Mouse (Mus musculus): ENCODE measurements around the gene Parp16.
"Not testable (repeated sequence)": the region's sequence is repeated elsewhere in the genome, so short reads cannot be mapped to it uniquely, and the experiment has no call there.

Gene Parp16

DNA sequence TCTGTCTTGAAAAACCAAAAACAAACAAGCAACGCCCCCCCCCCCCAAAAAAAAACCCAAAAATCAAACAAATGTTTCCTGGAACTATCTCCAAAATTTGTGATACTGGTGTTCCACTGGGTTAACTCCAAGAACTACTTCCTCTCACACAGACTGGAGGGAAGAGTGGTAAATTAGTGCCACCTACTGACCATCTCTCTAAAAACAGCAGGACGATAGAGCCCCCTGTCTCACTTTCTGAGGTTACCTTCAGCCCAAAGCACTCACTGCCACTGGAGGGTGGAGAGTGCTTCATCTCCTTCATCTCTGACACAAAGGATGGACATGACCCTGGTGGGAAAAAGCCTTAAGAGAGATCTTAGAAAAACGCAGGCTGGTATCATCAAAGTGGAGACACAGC, 88.1 kb downstream of the Parp16 start:
- peak; percentile 64 for DNase-seq (ENCODE audit: inconsistent ontology term)

DNA sequence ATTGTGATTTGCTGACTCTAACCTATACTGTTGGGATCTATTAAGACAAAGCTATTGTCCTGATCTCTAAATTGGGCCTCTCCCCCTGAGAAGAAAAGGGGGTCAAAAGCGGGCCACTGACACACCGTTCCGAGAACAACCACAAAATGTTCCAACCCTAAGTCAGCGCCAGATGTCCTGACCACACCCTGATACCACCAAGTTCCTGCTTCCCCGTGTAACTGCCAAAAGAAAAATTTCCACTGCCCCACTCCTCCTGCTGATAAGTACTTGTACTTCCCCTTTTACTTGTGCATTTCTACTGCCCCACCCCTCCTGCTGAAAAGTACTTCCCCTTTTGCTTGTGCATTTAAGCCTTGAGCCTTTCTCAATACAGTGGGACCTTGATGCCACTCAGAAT, 93.1 kb downstream of the Parp16 start:
- not testable (repeated sequence) for DNase-seq (ENCODE audit: inconsistent ontology term)
